8 mouse cellular contexts compared by ENCODE assay signal in the genomic region with DNA sequence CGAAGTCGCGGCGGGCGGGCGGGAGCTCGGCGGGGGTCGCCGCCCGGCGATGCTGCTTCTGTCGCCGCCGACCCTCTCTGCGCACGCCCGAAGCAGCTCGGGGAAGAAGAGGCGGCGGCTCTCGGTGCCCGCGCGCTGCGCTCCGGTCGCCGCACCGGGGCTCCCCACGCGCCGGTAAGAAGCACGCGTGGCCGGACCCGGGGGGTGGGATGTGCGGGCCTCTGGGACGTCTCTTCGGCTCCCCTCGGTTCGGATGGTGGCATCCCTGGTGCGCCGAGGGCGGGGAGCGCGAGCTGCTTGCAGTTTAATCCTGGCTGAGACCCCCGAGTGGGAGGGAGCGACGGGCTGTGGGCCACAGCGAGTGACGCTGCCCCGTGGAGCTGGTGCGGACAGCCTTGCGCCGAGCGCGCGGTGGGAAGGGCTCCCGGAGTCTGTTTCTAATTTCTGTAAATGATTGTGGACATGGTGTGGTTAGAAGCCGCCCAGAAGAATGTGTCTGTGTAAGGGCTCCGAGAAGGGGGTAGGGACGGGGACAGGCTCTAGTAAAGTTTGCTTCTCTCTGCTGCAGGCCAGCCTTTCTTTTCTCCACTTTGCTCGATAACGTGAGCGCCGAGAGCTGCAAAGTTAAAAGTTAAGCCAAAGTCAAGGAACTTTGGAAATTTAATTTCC. TPM values are rescaled to one million over a fixed set of nuclear protein-coding genes. Genes with fewer than 3 reads are reported as not detected.
DNase-seq lines count a peak whose midpoint lies in the region; ATAC-seq lines count a peak whose summit lies in the region.

No protein-coding gene starts in this region.

- peak; percentile 4 for DNase-seq in cerebellum, adult 11-12 months
- DNase-seq in cerebellum, adult 9-10 months = no peak
- peak; percentile 23 to 34 for DNase-seq in frontal cortex, postnatal 10 days (ENCODE audit: low spot score in 2 of 2)
- DNase-seq in layer of hippocampus, postnatal 36 days = peak; percentile 28 to 37
- peak; percentile 35 for DNase-seq in right cerebral cortex, postnatal 4 days

- under 1% methylated on average over 58 of the region's 67 CpGs for WGBS in hindbrain, embryonic 13.5 days

- H3K9me3 ChIP-seq in hindbrain, embryonic 13.5 days = no peaks in the 10 kb centered on the region

- peak overlapping the region; percentile 94 for H3K4me2 ChIP-seq in hindbrain, embryonic 13.5 days

- no peaks in the 10 kb centered on the region for H3K27me3 ChIP-seq in hindbrain, embryonic 13.5 days

- ATAC-seq in hindbrain, embryonic 13.5 days (ENCODE audit: low FRiP score) = peak; percentile 18; the same call in 1 of the 2 replicates
- peak; percentile 12 for ATAC-seq in megakaryocyte progenitor cell, adult 5-6 weeks (replicated peaks; ENCODE audit: poor library complexity)

- H3K9ac ChIP-seq in hindbrain, embryonic 13.5 days = peak overlapping the region; percentile 84

- H3K36me3 ChIP-seq in hindbrain, embryonic 13.5 days = no peaks in the 10 kb centered on the region

- peak overlapping the region; percentile 61 for H3K4me3 ChIP-seq in brown adipose tissue, adult 24 weeks (ENCODE audit: insufficient read depth, low read depth, low read length)
- H3K4me3 ChIP-seq in hindbrain, embryonic 13.5 days = peak overlapping the region; percentile 85

- no peak overlapping the region for H3K27ac ChIP-seq in brown adipose tissue, adult 24 weeks (replicated peaks; ENCODE audit: low read depth, low read length)
- H3K27ac ChIP-seq in hindbrain, embryonic 13.5 days = peak overlapping the region; percentile 86

- H3K4me1 ChIP-seq in brown adipose tissue, adult 24 weeks (ENCODE audit: control insufficient read depth, insufficient read depth, insufficient read length, low read length) = no peaks in the 10 kb centered on the region; the same call in 1 of the 2 replicates
- peaks cover 35% of the 10 kb centered on the region for H3K4me1 ChIP-seq in hindbrain, embryonic 13.5 days (replicated peaks)

RNA-seq across cellular contexts. Expression of gene Ptpn13, which starts 0.5 kb away (rescaled TPM):
- polyA plus RNA-seq in brown adipose tissue, adult 24 weeks (2012; ENCODE audit: insufficient read depth, insufficient read length, missing spikeins) = 0.83 and 1.1 TPM in 2 replicates
- 6.4 and 7.5 TPM in 2 replicates for polyA plus RNA-seq in hindbrain, embryonic 13.5 days (2015; fragmentation: Nextera tagmentation; extraction: Ambion mirVana)
- total RNA-seq in layer of hippocampus, postnatal 36 days (2021) = 10 to 100 TPM; 10.5 to 10.6 TPM
- total RNA-seq in megakaryocyte progenitor cell, adult 5-6 weeks (2015) = 0.30 and 0.37 TPM in 2 replicates
- 0.58 and 1.5 TPM in 2 replicates for total RNA-seq in megakaryocyte progenitor cell, adult 5-6 weeks (2017)

Comparison
In these comparisons a context has a peak if more than half of its experiments do, and no peak if none do; other contexts are left out.
1. RNA of gene Ptpn13, which starts 0.5 kb away (total RNA-seq): 10.5 to 10.6 TPM in layer of hippocampus, postnatal 36 days; 0.30 to 1.5 TPM in megakaryocyte progenitor cell, adult 5-6 weeks; every median in the first group is over 4 times any median in the second.